Mouse (Mus musculus): Measurements from ENCODE around the gene Psmd3. TPM values are rescaled to one million over a fixed set of nuclear protein-coding genes. Genes with fewer than 3 reads are reported as not detected.

Gene Psmd3
- polyA plus RNA-seq, 2 experiments from 2014 or later = 14.2 to 25.7 TPM

Other genes with a start within 250 kb of the Psmd3 start
- gene Mien1, start 243.6 kb upstream of the Psmd3 start, polyA plus RNA-seq (2017; shearing (Covaris generic)) = 100 to 1,000 TPM; 161 to 193 TPM
- 1 to 10 TPM; 2.3 to 3.4 TPM for gene Grb7, start 236.2 kb upstream of the Psmd3 start, polyA plus RNA-seq (2017; shearing (Covaris generic))
- gene Ikzf3, start 136.5 kb upstream of the Psmd3 start, polyA plus RNA-seq (2017; shearing (Covaris generic)) = 100 to 1,000 TPM in 1 of 2 experiments, 10 to 100 TPM in 1; 95.8 to 124 TPM
- 1 to 10 TPM; 4.2 to 7.1 TPM for gene Zpbp2, start 131.5 kb upstream of the Psmd3 start, polyA plus RNA-seq (2017; shearing (Covaris generic))
- gene Ormdl3, start 95.2 kb upstream of the Psmd3 start, polyA plus RNA-seq (2017; shearing (Covaris generic)) = 10 to 100 TPM; 15.8 to 37.6 TPM
- gene Lrrc3c, start 84.3 kb upstream of the Psmd3 start, polyA plus RNA-seq (2017; shearing (Covaris generic)) = not detected
- 1 to 10 TPM; 2.2 to 10.0 TPM for gene Gm12355, start 56.9 kb upstream of the Psmd3 start, polyA plus RNA-seq (2017; shearing (Covaris generic))
- not detected for gene Gsdma3, start 56.2 kb upstream of the Psmd3 start, polyA plus RNA-seq (2017; shearing (Covaris generic))
- not detected for gene Gsdma2, start 35.8 kb upstream of the Psmd3 start, polyA plus RNA-seq (2017; shearing (Covaris generic))
- under 1 TPM in 1 of 2 experiments, not detected in 1; 0.20 TPM for gene Gsdma, start 18.2 kb upstream of the Psmd3 start, polyA plus RNA-seq (2017; shearing (Covaris generic))
- gene Csf3, start 18.7 kb downstream of the Psmd3 start, polyA plus RNA-seq (2017; shearing (Covaris generic)) = not detected
- 10 to 100 TPM; 19.1 to 27.9 TPM for gene Med24, start 46.9 kb downstream of the Psmd3 start, polyA plus RNA-seq (2017; shearing (Covaris generic))
- 1 to 10 TPM; 1.4 to 3.5 TPM for gene Thra, start 58.1 kb downstream of the Psmd3 start, polyA plus RNA-seq (2017; shearing (Covaris generic))
- 1 to 10 TPM; 2.9 to 5.4 TPM for gene Nr1d1, start 92.8 kb downstream of the Psmd3 start, polyA plus RNA-seq (2017; shearing (Covaris generic))
- 10 to 100 TPM; 19.9 to 22.0 TPM for gene Msl1, start 113.0 kb downstream of the Psmd3 start, polyA plus RNA-seq (2017; shearing (Covaris generic))
- 10 to 100 TPM; 10.6 to 11.2 TPM for gene Casc3, start 122.4 kb downstream of the Psmd3 start, polyA plus RNA-seq (2017; shearing (Covaris generic))
- under 1 TPM in 1 of 2 experiments, not detected in 1; 0.15 TPM for gene Rapgefl1, start 154.2 kb downstream of the Psmd3 start, polyA plus RNA-seq (2017; shearing (Covaris generic))
- 10 to 100 TPM; 10.9 to 12.3 TPM for gene Wipf2, start 181.1 kb downstream of the Psmd3 start, polyA plus RNA-seq (2017; shearing (Covaris generic))
- 10 to 100 TPM; 10.1 to 17.7 TPM for gene Cdc6, start 225.2 kb downstream of the Psmd3 start, polyA plus RNA-seq (2017; shearing (Covaris generic))
- 10 to 100 TPM in 1 of 2 experiments, 1 to 10 TPM in 1; 9.0 to 13.7 TPM for gene Rara, start 245.3 kb downstream of the Psmd3 start, polyA plus RNA-seq (2017; shearing (Covaris generic))